12 mouse cellular contexts compared by ENCODE assay signal in the genomic region with DNA sequence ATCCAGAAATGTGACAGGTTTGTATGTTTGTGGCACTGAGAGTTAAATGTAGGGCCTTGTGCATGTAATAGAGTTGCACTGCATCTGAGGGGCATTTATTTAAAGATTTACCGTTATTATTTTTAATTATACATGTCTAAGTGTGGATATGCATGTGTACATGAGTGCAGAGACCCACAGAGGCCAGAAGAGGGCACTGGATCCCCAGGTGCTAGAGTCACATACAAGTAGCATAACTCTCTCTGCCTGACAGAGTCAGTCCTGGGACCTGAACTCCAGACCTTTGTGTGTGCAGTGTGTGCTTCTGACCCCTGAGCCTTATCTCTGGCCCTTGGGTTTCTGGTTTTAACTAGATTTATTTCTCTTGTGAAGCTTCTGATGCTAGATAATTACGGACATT. TPM values are rescaled to one million over a fixed set of nuclear protein-coding genes. Genes with fewer than 3 reads are reported as not detected.
DNase-seq lines count a peak whose midpoint lies in the region; ATAC-seq and TF ChIP-seq lines count a peak whose summit lies in the region.
"Had no signal": no experiment of that assay in that cellular context is flagged by ENCODE, and none has a peak within 500 bp of the region (broad histone marks: within the 10 kb centered on the region; RNA-seq: fewer than 3 reads in every experiment).

No protein-coding gene starts in this region.

- peak; percentile 25 for DNase-seq in embryo, embryonic 10.5 days (ENCODE audit: low spot score)
- no peak for DNase-seq in embryo, embryonic 10 days (ENCODE audit: low spot score)
- peak; percentile 7 for DNase-seq in spleen, adult 12 weeks (ENCODE audit: low spot score)
- DNase-seq in spleen, postnatal 14 days (ENCODE audit: low spot score in 2 of 2) = no peak
- no peak for DNase-seq in stomach, postnatal 0 days (ENCODE audit: low spot score)
- no peak for DNase-seq in cerebellum, postnatal 36 days
- DNase-seq: adrenal gland, postnatal 14 days; embryo, embryonic 11 days had no signal

- H3K4me1 ChIP-seq in cortical plate, adult 2 months (ENCODE audit: control insufficient read depth, insufficient read depth, low read length) = no peaks in the 10 kb centered on the region
- H3K4me1 ChIP-seq in stomach, postnatal 0 days (replicated peaks; ENCODE audit: control insufficient read depth, insufficient read depth) = no peaks in the 10 kb centered on the region
- H3K4me1 ChIP-seq: liver, embryonic 15.5 days; midbrain, embryonic 15.5 days had no signal

- ATAC-seq in stomach, postnatal 0 days (ENCODE audit: low FRiP score, low TSS enrichment) = no peak
- no peak for ATAC-seq in inflammation-experienced regulatory T-cells, adult 6 months
- ATAC-seq: midbrain, embryonic 15.5 days had no signal

- no peak overlapping the region for H3K27ac ChIP-seq in cortical plate, adult 2 months (ENCODE audit: insufficient read depth, low read length)
- H3K27ac ChIP-seq in stomach, postnatal 0 days (replicated peaks) = no peak overlapping the region
- H3K27ac ChIP-seq: liver, embryonic 15.5 days; midbrain, embryonic 15.5 days had no signal

- 0 out of 2 replicates have a peak, but pooled peaks have one; percentile 11 for TF ChIP-seq CTCF in cortical plate, adult 2 months (IDR thresholded peaks at IDR 0.05; ENCODE audit: extremely low read depth, insufficient read depth, low read length)
- peak; percentile 63 for TF ChIP-seq CTCF in stomach, postnatal 0 days (IDR thresholded peaks at IDR 0.05; ENCODE audit: low read depth)

- TF ChIP-seq POLR2A in cortical plate, adult 2 months (IDR thresholded peaks at IDR 0.05; ENCODE audit: extremely low read depth, insufficient read depth, low read length) = no peak

- no peak for TF ChIP-seq EP300 in stomach, postnatal 0 days (optimal IDR thresholded peaks at IDR 0.05)

- H3K9me3 ChIP-seq in stomach, postnatal 0 days (ENCODE audit: control insufficient read depth, low read length) = no peaks in the 10 kb centered on the region
- H3K9me3 ChIP-seq: liver, embryonic 15.5 days; midbrain, embryonic 15.5 days had no signal

- H3K36me3 ChIP-seq in stomach, postnatal 0 days (ENCODE audit: control insufficient read depth, insufficient read depth, low read length) = no peaks in the 10 kb centered on the region
- H3K36me3 ChIP-seq: midbrain, embryonic 15.5 days had no signal

- H3K27me3 ChIP-seq in stomach, postnatal 0 days (ENCODE audit: control insufficient read depth, insufficient read depth, low read length) = no peaks in the 10 kb centered on the region
- H3K27me3 ChIP-seq: liver, embryonic 15.5 days; midbrain, embryonic 15.5 days had no signal

- H3K4me2 ChIP-seq in stomach, postnatal 0 days (replicated peaks; ENCODE audit: low read depth) = no peak overlapping the region
- H3K4me2 ChIP-seq: liver, embryonic 15.5 days; midbrain, embryonic 15.5 days had no signal

- no peak overlapping the region for H3K4me3 ChIP-seq in cortical plate, adult 2 months (ENCODE audit: insufficient read depth, low read length)
- no peak overlapping the region for H3K4me3 ChIP-seq in stomach, postnatal 0 days (ENCODE audit: low read depth, low read length)
- H3K4me3 ChIP-seq: liver, embryonic 15.5 days; midbrain, embryonic 15.5 days had no signal

- WGBS in stomach, postnatal 0 days = 70% methylated on average over 2 of the region's 2 CpGs

- H3K9ac ChIP-seq in stomach, postnatal 0 days (ENCODE audit: low read length) = no peak overlapping the region
- H3K9ac ChIP-seq: liver, embryonic 15.5 days; midbrain, embryonic 15.5 days had no signal

RNA-seq across cellular contexts. Expression of gene Ccdc125, which starts 14.8 kb away (rescaled TPM):
- polyA plus RNA-seq in cortical plate, adult 2 months (2012; rRNA removed) = 0.34 and 0.58 TPM in 2 replicates
- polyA plus RNA-seq in stomach, postnatal 0 days (2015; fragmentation: Nextera tagmentation; extraction: Ambion mirVana) = 4.9 and 5.1 TPM in 2 replicates
- polyA plus RNA-seq in inflammation-experienced regulatory T-cells, adult 6 months (2017; shearing (Covaris generic)) = 10 to 100 TPM; 24.9 to 30.1 (median 25.8) TPM

RNA-seq across cellular contexts. Expression of gene Taf9, which starts 33.0 kb away (rescaled TPM):
- polyA plus RNA-seq in cortical plate, adult 2 months (2012; rRNA removed) = 19.6 and 22.3 TPM in 2 replicates
- 9.6 and 10.9 TPM in 2 replicates for polyA plus RNA-seq in stomach, postnatal 0 days (2015; fragmentation: Nextera tagmentation; extraction: Ambion mirVana)
- 10 to 100 TPM in 1 of 3 experiments, 1 to 10 TPM in 2; 3.3 to 21.7 (median 9.0) TPM for polyA plus RNA-seq in inflammation-experienced regulatory T-cells, adult 6 months (2017; shearing (Covaris generic))

RNA-seq across cellular contexts. Expression of gene Rad17, which starts 33.5 kb away (rescaled TPM):
- 12.7 and 13.0 TPM in 2 replicates for polyA plus RNA-seq in cortical plate, adult 2 months (2012; rRNA removed)
- 11.7 and 13.0 TPM in 2 replicates for polyA plus RNA-seq in stomach, postnatal 0 days (2015; fragmentation: Nextera tagmentation; extraction: Ambion mirVana)
- 10 to 100 TPM; 22.2 to 28.6 (median 27.5) TPM for polyA plus RNA-seq in inflammation-experienced regulatory T-cells, adult 6 months (2017; shearing (Covaris generic))

RNA-seq across cellular contexts. Expression of gene Ak6, which starts 33.6 kb away (rescaled TPM):
- polyA plus RNA-seq in cortical plate, adult 2 months (2012; rRNA removed) = 147 and 150 TPM in 2 replicates
- polyA plus RNA-seq in stomach, postnatal 0 days (2015; fragmentation: Nextera tagmentation; extraction: Ambion mirVana) = 163 and 164 TPM in 2 replicates
- 100 to 1,000 TPM; 109 to 138 (median 137) TPM for polyA plus RNA-seq in inflammation-experienced regulatory T-cells, adult 6 months (2017; shearing (Covaris generic))

RNA-seq across cellular contexts. Expression of gene Cdk7, which starts 46.4 kb away (rescaled TPM):
- polyA plus RNA-seq in cortical plate, adult 2 months (2012; rRNA removed) = 19.5 and 20.6 TPM in 2 replicates
- 50.9 and 52.8 TPM in 2 replicates for polyA plus RNA-seq in stomach, postnatal 0 days (2015; fragmentation: Nextera tagmentation; extraction: Ambion mirVana)
- 10 to 100 TPM; 80.9 to 96.4 (median 82.6) TPM for polyA plus RNA-seq in inflammation-experienced regulatory T-cells, adult 6 months (2017; shearing (Covaris generic))

Comparison
In these comparisons a context has a peak if more than half of its experiments do, and no peak if none do; other contexts are left out.
1. DNase-seq: peak in embryo, embryonic 10.5 days (single experiment) and spleen, adult 12 weeks (single experiment); none in embryo, embryonic 10 days (single experiment), spleen, postnatal 14 days (0 of 2), stomach, postnatal 0 days (single experiment) and cerebellum, postnatal 36 days (0 of 2).